Mouse (Mus musculus): Measurements from ENCODE around the gene Taf5l. TPM values are rescaled to one million over a fixed set of nuclear protein-coding genes. Genes with fewer than 3 reads are reported as not detected.

Taf5l gene
- 64.1 to 71.4 TPM (median 65.4 TPM) in 4 replicates for total RNA-seq (2023; ENCODE audit: inconsistent age)

DNA sequence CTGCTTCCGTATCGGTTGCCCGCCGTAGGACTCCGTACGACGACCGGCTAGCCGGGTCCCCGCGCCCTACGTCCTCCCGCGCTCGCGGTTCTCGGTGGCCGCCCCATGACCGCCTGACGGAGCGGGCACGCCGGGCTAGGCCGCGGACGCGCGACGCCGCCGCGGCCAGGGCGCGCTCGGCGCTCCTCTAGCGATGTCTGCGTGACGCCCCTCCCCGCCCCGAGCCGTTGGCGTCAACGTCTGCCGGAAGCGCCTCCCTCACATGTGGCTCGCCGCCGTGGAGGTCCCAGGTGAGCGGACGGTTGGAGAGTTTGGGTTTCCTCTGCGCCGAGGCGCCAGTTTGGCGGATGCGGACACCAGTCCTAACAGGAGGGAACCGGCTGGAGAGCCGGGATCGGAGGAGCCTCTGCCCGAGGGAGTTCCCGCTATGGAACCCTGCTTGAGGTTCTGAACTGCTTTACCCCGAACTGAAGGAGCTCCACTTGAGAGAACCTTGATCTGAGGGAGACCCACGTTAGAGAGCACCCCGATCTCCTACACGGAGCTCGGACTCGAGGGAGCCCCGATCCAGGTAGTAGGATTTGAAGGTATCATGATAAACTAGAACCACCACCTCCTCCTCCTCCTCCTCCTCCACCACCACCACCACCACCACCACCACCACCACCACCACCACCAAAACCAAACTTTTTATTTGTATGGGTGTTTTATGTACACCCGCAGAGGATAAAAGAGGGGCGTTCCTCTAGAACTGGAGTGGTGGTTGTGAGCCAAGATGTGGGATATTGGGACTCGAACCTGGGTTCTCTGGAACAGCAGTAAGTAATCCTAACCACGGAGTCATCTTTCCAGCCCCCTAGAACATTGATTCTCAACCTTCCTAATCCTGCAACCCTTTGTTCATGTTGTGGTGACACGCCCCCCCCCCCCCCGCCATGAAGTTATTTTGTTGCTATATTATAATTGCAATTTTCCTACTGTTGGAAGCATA lies at the start of gene Taf5l, which contains the start of gene Urb2:
Gene Taf5l (minus strand): TSS at position 161 of the 991 bp plus-strand sequence.
Gene Urb2 (plus strand): TSS at position 272 of the 991 bp plus-strand sequence.

DNA sequence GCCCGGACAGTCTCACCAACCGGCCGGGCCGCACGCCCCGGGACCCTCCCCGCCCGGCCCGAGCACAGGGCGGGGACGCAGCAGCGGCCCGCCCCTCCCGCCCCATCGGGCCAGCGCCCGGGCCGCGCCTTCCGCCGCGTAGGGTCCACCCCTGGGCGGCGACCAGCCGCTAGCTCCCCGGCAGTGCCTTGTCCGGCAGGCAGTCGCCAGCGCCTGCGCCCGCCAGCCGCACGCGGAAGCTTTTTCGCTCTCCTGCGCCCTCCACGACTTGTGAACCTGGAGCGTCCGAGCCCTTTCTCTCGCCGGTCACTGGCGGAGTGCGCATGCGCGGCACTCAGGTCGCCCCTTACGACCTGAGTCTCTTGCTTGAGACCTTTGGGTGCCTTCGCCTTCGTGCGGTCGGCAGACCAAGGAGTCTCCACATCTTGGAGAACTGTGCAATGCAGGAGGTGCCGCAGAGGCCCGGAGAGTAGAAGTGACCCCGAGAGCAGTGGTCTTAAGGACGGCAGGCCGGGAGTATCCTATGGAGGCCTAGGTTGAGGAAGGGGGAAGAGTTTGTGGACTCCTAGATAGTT lies 38.3 kb downstream of the Taf5l start, which contains the start of gene Abcb10:
Gene Abcb10 (minus strand): TSS at position 297 of the 575 bp plus-strand sequence.

DNA sequence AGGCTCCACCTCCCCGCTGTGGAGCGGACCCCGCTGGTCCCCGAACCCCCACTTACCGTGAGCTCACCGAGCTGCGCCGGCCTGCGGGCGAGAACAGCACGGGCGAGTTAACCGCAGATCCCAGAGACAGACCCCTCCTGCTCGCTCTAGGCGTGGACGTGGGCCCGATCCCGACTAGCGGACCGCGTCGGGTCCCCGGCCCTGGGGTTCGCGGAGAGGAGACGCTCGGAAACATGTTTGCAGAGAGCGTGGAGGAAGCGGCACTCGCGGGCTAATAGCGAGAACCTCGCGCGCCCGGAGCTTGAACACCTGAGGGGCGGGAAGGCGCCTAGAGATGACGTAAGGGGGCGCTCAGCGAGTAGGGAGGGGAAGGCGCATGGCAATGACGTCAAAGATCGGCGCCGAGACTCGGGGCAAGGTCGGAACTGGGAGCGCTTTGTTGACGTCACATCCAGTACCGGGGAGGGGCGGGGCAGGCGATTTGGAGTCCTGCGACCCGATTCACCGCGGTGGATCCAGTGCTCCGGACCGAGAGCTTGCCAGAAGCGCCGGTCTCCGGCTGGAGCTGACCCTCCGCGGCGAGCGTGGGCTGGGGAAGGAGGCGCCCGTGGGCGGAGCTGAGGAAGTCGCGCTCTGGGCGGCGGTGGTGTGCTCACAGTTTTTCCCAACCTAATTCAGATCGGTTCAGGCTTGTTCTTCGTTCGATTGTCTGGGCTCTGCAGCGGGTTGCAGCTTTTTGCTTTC lies 72.1 kb downstream of the Taf5l start, which contains the start of gene Nup133:
Gene Nup133 (minus strand): TSS at position 324 of the 744 bp plus-strand sequence.

Other genes with a start within 250 kb of the Taf5l start
- gene Rab4a, start 215.4 kb downstream of the Taf5l start, total RNA-seq (2023; ENCODE audit: inconsistent age), result not detected in 4 replicates
- gene Ccsap, start 161.2 kb downstream of the Taf5l start, total RNA-seq (2023; ENCODE audit: inconsistent age), result 19.9 to 23.3 TPM (median 20.3 TPM) in 4 replicates
- 0.35 TPM in 1 of 4 replicates, not detected in the others for gene Acta1, start 126.6 kb downstream of the Taf5l start, total RNA-seq (2023; ENCODE audit: inconsistent age)
- 34.3 to 36.8 TPM (median 36.5 TPM) in 4 replicates for gene Nup133, start 72.1 kb downstream of the Taf5l start, total RNA-seq (2023; ENCODE audit: inconsistent age)
- 12.2 to 14.8 TPM (median 13.7 TPM) in 4 replicates for gene Abcb10, start 38.3 kb downstream of the Taf5l start, total RNA-seq (2023; ENCODE audit: inconsistent age)
- 22.5 to 24.3 TPM (median 23.0 TPM) in 4 replicates for gene Urb2, start 111 bp upstream of the Taf5l start, total RNA-seq (2023; ENCODE audit: inconsistent age)
- 12.0 to 21.7 TPM (median 17.7 TPM) in 4 replicates for gene Galnt2, start 210.0 kb upstream of the Taf5l start, total RNA-seq (2023; ENCODE audit: inconsistent age)

All from B cell, adult (primary cell).